Mouse (Mus musculus): ENCODE measurements around the gene Cebpg.

Gene Cebpg

DNA sequence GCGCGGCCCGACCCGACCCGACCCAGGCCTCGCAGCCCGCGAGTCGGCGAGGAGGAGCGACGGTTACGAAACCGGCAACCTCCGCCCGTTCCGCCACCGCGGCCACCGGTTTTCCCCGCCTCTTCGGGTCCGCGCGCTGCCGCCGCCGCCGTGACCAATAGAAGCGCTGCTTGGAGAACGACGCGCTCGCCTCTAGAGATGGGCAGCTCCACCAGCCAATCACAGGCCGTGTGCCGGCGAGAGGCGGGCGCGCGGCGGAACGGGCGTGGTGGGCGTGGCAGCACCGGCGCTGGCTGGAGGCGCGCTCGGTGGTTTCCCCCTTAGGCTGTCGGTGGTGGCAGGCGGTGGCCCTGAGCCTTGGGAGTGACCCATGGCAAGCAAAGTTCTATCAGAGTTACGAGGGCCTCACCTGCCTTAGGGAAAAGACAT lies at the start of gene Cebpg:
Gene Cebpg, minus strand, starts transcription at position 138 of the 429 bp plus-strand sequence.
- in situ Hi-C loops (cut with MboI, MseI) = loop anchor here (10.0 kb wide), 1 partner anchor 328 kb away; no protein-coding TSS in a partner anchor

DNA sequence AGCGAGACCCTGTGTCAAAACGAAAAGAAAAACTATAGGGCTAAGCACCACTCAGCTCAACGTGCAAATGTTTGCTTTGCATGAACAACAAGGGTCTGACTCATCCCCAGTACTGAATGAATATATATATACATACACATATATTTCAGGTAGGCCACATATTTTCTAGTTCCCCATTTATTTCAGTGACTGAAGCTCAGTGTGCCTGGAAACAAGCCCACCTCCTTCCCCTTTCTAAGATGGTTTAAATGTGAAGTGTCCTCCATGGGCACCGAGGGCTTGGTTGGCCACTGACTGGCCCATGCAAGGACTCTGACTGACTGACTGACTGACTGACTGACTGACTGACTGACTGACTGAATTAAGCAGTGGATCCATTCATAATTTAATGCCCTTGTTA lies 43.2 kb upstream of the Cebpg start:
- in situ Hi-C loops (cut with MboI, MseI) = no loop called here

DNA sequence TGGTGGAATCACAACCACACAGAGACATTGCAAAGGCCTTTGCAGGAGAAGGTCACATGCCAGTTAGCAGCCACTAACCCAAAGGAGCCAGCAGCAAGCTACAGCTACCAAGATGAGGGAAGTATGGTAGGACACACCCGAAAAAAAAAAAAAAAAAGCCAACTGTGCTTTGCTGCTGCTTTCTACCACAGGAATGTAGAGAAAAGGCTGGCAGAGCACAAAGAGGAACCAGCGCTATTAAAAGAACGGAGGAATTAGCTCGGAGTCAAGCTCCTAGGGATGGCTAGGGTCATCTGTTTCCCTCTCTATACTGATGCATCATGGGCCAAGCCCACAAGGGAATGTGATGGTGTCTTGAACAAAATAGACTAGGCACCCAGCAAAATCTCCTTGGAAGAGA lies 42.4 kb upstream of the Cebpg start:
- in situ Hi-C loops (cut with MboI, MseI) = no loop called here

DNA sequence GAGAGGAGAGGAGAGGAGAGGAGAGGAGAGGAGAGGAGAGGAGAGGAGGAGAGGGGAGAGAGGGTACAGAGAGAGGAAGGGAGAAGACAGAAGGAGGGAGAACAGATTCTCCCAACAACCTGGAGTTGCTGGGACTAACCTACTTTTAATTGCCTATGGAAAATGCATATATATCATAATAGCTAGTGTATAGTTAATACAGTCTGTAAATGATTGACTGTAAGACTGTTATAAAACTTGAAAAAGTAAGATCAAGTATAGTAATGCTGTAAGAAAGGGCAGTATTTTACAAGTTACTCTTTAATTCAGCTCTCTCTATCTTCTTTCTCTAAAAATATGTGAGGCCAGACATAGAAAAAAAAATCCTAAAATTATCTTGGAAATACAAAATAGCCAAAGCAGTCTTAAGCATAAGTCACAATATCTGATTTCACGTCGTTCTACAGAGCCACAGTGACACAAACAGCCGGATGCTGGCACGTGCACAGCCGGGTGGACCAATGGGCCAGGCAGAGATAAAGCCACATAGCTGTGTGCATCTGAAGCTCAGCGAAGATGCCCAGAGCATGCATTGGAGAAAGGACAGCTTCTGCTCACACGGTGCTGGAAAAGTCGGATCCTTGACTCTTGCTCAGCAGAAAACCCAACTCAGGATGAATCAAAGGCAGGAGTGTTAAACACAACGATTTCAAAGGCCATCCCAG lies 38.8 kb upstream of the Cebpg start:
- in situ Hi-C loops (cut with MboI, MseI) = no loop called here

DNA sequence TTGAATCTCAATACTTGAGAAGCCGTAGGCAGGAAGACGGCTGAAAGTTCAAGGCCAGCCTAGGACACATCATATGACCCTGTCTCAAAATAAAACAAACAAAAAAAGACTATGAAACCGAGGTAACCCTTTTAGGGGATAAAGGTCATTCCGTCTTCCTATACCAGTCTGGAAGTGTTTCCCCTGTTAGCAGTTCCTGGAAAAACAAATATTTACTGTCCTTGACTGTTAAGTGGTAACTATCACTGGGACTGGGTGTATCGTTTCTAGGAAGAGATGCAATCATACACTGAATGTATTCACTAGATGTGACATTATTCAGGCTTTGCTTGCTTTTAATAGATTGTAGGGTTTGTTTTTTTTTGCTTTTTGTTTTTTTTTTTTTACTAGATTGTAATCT lies 34.2 kb upstream of the Cebpg start:
- in situ Hi-C loops (cut with MboI, MseI) = no loop called here

DNA sequence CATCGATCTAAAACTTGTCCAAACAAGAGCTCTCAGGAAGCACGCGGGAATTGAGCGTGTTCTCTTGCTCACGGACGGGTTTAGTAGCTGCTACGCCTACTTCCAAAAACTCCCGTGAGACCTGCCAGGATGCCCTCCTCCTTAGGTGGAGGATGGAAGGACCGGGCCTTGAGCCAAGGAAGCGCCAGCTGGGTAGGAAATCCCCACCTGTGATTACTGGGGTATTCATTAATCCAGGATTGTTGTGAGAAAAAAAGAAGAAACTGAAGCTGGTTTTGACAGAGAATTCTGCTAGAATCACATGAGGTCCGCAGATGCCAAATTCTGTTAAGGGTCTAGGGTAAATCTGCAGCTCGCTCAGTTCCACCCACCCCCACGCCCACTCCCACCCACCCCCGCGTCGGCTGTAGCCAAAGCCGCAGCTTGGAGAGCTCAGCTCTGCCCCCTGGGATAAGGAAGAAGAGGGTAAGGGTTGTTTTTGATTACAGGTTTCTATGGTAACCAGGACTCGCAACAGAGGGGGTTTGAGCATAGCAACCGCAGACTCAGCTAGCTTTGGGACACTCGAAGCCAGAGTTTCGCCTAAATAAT lies 30.0 kb upstream of the Cebpg start:
- in situ Hi-C loops (cut with MboI, MseI) = no loop called here

DNA sequence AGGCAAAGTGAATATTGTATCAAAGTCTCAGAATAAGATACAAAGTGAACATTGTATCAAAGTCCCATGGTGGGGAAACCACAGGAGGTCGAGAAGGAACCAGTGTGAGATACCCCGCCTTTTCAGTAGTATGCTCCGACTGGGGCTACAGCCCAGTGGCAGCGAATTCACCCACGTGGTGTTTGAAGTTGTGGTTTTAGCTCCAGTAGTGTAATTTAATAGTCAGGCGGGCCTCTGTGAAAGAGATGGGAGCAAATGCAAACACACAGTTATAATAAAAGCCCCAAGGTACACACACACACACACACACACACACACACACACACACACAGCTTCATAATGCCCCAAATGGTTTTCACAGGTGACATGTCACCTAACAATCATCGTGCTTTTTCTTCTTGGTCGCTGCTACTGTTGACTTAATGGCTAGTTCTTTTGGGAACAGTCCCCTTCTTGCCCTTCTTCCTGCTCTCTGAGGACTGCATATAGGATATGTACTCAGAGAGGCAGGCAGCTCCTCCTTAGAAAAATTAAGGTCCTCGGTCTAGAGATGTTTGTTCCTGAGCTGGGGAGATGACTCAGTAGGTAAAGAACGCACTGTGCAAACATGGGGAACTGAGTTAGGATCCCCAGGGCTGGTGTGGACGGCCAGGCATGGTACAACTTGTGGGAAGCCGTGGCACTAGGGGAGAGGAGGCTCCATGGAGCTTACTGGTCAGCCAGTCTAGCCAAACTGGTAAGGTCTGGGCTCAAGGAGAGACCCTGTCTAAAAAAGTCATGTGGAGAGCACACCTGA lies 28.4 kb upstream of the Cebpg start:
- in situ Hi-C loops (cut with MboI, MseI) = no loop called here

DNA sequence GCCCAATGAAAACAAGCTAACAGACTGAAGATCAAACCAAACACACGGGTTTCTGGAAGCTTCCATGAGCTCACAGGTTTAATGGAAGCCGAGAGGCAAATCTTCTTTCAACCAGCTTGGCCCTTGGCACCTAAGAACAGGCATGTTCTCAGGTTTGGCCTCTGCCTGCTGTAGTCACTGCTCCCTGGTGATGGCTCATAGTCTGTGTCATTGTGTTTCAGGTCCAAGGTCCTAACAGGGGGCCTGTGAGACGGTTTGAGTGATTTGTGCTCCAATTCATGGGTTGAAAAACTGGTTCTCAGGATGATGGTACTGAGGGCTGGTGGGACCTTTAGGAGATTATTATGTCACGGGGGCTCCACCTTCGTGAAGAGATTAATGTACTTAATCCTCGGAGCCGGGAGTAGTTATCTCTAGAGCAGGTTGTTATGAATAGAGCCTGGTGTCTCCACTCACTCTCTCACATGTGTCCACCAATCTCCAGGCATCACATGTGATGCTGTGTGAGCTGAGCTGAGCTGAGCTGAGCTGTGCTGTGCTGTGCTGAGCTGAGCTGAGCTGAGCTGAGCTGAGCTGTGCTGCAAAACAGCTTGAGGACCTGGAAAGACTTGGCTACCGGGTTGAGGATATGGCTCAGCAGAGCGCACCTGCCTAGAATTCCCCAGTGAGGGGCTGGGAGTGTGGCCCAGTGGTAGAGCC lies 25.2 kb upstream of the Cebpg start:
- in situ Hi-C loops (cut with MboI, MseI) = no loop called here

DNA sequence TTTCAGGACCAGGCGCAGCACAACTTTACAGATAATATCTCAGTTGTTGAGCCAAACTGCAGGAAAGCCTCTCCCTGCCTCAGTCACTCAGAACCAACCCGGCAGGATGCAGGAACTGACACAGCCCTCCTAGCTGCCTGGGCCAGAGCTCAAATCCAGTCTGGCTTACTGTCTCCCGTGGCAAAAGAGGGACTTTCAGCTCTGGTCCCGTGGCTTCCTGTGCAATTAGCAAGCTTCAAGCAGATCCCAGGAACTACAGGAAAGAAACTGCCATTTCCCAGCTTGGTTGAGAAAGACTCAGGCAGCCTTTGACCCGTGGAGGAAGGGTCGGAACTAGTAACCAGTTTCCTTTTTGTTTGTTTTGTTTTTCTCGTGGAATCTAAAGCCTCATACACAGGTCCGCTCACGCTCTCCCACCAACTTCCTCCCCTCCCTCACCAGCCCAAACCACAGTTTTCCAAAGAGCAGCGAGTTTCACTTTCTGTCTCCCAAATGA lies 24.5 kb upstream of the Cebpg start:
- in situ Hi-C loops (cut with MboI, MseI) = no loop called here

DNA sequence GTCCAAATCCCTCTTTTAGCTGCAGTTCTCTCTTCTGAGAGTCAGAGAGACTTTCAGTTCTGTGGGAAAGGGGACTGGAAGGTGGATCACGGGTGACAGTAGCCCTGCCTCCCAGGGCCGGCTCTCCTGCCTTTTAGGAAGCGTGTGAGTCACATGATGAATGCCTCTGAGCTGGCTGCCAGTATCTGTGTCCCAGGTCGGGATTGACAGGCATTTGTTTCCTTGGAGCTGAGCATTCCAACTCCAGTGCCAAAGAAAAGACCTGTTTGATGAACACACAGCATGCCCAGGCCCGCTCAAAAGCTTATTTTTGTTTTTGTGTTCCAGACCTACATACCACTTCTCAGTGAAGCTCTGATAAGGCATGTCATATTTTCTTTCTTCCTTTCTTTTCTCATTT lies 20.3 kb upstream of the Cebpg start:
- in situ Hi-C loops (cut with MboI, MseI) = no loop called here

DNA sequence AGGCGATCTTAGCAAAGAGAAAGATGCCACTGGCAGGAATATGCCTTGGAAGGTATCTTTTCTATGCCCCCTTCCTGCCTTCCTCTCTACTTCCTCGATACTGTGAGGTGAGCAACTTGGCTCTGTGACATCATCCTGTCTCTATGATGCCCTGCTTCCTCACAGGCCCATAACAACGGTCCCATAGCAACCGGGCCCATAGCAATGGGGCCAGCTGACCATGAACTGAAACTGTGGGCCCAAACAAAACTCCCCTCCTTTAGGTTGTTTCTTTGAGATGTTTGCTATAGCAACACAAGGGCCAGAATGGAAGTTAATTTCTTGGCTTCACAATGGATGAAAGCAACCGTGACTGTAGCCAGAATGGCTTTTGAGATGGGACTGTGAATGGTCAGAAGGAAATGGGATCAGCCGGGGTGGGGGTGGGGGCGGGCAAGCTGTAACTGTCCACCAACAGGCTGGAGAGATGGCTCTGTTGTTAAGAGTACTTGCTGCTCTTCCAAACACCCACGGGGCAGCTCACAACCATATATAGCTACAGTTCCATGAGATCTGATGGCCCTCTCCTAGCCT lies 10.4 kb upstream of the Cebpg start:
- in situ Hi-C loops (cut with MboI, MseI) = no loop called here

DNA sequence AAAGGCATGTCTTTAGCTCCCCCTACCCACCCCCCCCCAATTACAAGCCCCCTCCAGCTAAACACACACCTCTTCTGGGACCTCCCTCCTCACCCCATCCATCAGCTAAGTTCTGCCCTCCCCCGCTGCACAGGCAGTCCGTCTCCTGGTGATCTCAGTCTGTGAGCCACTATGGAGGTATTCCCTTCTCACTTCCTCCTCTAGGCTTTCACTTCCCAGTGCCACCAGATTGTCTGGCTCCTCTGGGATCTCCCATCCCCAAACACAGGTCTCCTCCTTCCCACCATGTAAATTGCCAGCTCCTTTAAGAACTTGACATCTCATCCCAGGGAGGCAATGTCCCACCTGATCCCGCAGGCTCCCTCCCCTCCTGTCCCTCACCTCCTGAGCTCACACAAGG lies 9.6 kb upstream of the Cebpg start:
- in situ Hi-C loops (cut with MboI, MseI) = no loop called here

DNA sequence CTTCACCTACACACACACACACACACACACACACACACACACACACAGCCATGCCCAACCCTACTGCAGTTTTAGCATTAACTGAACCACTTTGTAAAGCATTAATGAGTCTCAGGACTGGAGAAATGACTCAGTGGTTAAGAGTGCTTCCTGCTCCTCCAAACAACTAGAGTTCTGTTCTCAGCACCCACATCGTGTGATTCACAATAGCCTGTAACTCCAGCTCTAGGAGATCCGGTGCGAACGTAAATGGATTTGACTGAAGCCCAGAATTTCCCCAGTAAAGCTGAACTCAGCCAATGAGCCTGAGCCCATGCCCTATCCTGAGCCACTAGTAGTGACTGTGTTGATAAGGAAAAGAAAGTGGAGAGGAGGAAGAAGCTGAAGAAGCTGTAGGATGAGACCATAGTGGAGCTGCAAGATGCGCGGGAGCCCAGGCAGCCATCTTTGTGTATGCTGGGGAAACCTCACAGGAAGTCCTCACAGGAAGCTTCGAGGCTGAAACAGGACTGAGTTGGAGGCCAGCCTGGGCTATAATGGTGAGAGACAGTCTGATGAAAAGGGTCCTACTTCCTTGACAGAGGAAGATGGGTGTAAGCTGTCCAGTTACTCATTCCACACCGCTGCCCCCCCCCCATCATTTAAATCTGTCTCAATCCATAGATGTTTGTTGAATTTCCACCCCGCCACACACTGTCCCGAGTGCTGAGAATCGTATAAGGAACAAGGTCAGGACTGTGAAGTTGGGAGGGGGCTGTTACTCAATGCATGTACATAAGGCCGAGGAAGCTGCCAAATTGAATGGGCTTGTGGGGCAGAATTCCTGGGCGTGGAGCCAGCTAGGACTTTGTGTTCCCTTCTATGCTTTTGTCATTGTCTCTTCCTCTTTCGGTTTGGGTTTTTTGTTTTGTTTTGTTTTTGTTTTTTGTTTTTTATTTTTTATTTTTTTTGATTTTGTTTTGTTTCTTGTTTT lies 8.2 kb upstream of the Cebpg start:
- in situ Hi-C loops (cut with MboI, MseI) = no loop called here

DNA sequence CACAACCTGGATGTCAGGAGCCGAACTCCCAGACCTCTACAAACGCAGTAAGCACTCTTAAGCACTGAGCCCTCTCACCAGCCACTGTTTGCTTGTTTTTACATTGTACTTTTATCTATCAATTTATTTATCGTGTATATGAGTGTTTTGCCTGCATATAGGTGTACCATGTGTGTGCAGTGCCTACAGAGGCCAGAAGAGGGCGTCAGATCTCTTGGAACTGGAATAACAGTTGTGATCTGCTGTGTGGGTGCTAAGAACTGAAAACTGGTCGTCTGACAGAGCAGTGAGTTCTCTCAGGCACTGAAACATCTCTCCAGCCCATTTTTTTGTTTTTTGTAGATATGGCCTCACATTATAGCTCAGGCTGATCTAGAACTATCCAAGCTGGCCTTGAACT lies 3.1 kb upstream of the Cebpg start:
- in situ Hi-C loops (cut with MboI, MseI) = loop anchor here (10.0 kb wide), 1 partner anchor 325 kb away; no protein-coding TSS in a partner anchor

DNA sequence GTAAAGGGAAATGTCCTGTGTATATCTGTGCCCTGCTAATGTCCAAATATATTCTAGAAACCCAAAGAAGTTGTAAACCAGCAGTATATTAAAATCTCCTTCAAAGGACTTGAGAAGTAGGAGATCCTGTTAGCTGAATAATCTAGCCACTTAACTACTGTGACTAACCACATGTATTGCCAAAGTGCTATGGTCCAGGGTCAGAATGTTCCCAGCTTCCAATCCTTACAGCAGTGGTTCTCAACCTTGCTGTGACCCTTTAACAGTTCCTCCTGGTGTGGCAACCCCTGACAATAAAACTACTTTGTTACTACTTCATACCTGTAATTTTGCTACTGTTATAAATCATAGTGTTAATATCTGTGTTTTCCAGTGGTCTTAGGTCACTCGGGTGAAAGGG lies 2.0 kb upstream of the Cebpg start:
- in situ Hi-C loops (cut with MboI, MseI) = loop anchor here (10.0 kb wide), 1 partner anchor 326 kb away; no protein-coding TSS in a partner anchor

DNA sequence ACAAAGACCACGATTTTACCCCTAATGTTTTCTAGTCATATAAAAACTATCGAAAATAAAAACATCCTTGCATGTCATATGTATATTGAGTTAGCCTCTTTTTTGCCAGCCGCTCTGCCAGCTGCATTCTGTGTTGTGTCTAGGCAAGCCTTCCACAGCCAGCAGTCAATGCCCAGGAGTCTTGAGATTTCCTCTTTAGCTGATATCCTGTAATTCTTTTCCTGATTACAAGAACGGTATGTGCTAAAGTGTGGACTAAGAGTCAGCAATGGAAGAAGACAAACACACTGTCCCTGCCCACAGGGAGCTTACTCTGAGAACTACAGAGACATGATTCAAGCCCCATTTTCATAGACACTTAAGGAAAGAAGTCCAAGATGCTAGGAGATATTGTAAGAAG lies 1.2 kb upstream of the Cebpg start:
- in situ Hi-C loops (cut with MboI, MseI) = loop anchor here (10.0 kb wide), 1 partner anchor 327 kb away; no protein-coding TSS in a partner anchor

DNA sequence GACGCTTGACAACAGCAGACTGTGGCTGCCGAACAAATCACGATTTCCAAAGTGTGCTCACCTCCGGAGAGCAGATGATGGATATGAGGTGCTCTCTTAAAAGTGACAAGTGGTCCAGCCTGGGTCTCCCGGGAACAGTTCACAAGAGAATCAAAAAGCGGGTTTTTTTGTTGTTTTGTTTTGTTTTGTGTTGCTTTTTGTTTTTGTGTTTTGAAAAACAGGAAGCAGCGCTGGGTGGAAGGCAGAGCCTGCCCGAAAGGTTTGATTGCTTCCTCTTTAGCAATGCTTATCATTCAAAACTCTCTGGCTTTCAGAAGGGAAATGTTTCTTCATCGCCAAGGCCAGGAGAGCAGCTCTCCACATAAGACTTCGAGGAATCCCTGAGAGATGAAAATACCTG lies 626 bp upstream of the Cebpg start:
- in situ Hi-C loops (cut with MboI, MseI) = loop anchor here (10.0 kb wide), 1 partner anchor 328 kb away; no protein-coding TSS in a partner anchor

DNA sequence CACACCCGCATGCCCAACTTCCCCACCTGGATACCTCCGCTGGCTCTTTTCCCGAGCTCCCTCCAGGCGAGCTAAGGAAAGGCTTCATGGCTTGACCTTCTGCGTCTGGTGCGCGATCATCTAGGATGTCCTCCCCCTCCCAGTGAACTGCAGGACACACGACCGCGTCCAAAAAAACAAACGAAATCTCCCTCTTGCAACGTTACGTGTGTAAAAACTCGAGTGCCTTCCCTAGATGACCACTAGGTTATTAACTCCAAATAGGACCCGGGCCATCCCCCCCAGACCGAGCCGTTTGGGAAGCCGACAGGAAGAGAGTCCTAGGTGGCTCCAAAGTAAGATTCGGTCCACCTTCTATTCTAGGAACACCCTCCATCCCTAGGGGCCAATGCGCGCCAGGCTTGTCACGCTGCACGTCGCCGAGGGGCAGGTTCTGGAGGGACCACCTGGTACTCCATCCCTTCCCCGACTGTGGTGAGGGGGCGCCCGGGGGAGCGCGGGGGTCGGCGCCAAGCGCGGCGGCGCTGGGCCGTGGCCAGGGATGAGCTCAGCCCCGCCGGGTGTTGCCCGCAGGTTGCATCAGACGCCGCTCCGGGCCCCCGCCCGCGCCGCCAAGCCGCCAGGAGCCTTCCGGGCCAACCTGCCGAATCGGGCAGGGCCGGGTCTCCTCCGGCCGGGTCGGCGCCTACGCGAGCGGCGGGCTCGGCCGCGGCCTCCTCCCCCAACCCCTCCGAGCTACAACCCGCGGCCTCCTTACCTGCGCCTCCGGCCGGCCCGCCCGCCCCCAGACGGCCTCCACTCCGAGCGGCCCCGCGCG lies 546 bp downstream of the Cebpg start:
- in situ Hi-C loops (cut with MboI, MseI) = loop anchor here (10.0 kb wide), 1 partner anchor 329 kb away; no protein-coding TSS in a partner anchor

DNA sequence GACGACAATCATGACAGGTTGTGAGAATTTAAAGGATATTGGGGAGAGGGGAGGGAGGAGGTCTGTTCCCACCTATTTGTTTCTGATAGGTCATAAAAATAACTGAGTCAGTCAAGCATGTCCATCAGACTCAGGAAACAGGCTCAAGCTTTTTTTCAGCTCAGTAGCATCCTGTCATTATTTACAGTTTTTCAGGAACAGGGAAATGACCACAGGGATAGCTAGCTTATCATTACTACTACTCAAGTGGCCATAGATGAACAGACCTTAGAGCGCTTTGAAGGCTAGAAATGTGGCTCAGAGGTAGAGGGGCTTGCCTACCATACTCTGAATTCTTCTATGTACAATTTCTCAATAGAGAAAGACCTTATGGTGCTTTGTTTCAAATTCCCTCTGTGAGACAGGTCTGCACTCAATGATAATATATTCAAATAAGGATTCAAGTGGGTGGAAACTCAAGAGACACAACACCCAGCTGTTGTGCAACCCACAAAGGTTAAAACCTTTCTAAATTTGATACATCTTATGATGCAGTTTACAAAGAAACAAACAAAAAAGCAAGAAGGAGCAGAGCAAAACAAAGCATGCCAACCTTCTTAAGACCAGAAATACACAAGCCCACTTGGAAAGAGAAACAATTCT lies 1.3 kb downstream of the Cebpg start:
- in situ Hi-C loops (cut with MboI, MseI) = loop anchor here (10.0 kb wide), 1 partner anchor 330 kb away; no protein-coding TSS in a partner anchor
